Mouse (Mus musculus) CH12.LX (cell line): ENCODE data around the gene Cops7b. TPM values are rescaled to one million over a fixed set of nuclear protein-coding genes. Genes with fewer than 3 reads are reported as not detected.

ENCODE experiments used
- DNase-seq: peaks from one replicate; pipeline ENCODE4 v3.0.0-alpha.2; 2013; ENCODE audit errors: extremely low read depth
- H3K27ac ChIP-seq: 2 replicates; pipeline ENCODE4 v1.5.1; 2012; ENCODE audit warnings: low read depth, mild to moderate bottlenecking, control low read depth, moderate library complexity; ENCODE audit not compliant: insufficient read depth
- H3K27me3 ChIP-seq: replicated peaks from 2 replicates; pipeline ENCODE3; 2012; ENCODE audit warnings: inconsistent platforms
- H3K36me3 ChIP-seq, 2 experiments: replicated peaks in 1 of 2; 2 replicates each; pipeline versions ENCODE3 to v1.6.1; 2012; ENCODE audit warnings: inconsistent platforms in 1 of 2, low read length in 1 of 2, mild to moderate bottlenecking in 1 of 2, mixed read lengths in 1 of 2, moderate library complexity in 1 of 2; ENCODE audit not compliant: control insufficient read depth in 1 of 2, insufficient read depth in 1 of 2
- H3K4me1 ChIP-seq, 2 experiments: 2 replicates each; pipeline ENCODE4 v1.6.1; 2012; ENCODE audit warnings: inconsistent platforms in 1 of 2, moderate library complexity in 1 of 2; ENCODE audit not compliant: insufficient read depth in 2 of 2, control insufficient read depth in 1 of 2
- H3K4me2 ChIP-seq: 2 replicates; pipeline ENCODE4 v1.6.1; 2012; ENCODE audit warnings: low read depth, mild to moderate bottlenecking, control low read depth; ENCODE audit not compliant: poor library complexity, insufficient read depth, severe bottlenecking
- H3K4me3 ChIP-seq, 3 experiments: fragments of 150-350 bp in 1 of 3; sonication (generic) in 1 of 3; replicated peaks in 1 of 3; 2 replicates each; pipeline versions ENCODE3 to v1.5.1; 2011 to 2012; ENCODE audit warnings: low read depth in 2 of 3, low read length in 2 of 3, mild to moderate bottlenecking in 2 of 3, moderate library complexity in 2 of 3, control low read depth in 1 of 3, improper control_type of control experiment in 1 of 3, inconsistent platforms in 1 of 3, mixed read lengths in 1 of 3; ENCODE audit not compliant: poor library complexity in 1 of 3
- H3K79me2 ChIP-seq: replicated peaks from 2 replicates; pipeline ENCODE4 v1.6.1; 2012; ENCODE audit warnings: mild to moderate bottlenecking, moderate library complexity; ENCODE audit not compliant: control insufficient read depth, poor library complexity, insufficient read depth, severe bottlenecking; ENCODE audit errors: extremely low read depth
- H3K9ac ChIP-seq: 2 replicates; pipeline ENCODE4 v1.6.1; 2012; ENCODE audit warnings: low read depth, mild to moderate bottlenecking, control low read depth, moderate library complexity; ENCODE audit not compliant: insufficient read depth
- H3K9me3 ChIP-seq: replicated peaks from 2 replicates; pipeline ENCODE3; 2012; ENCODE audit warnings: low read length, inconsistent platforms, mixed read lengths
- CHD1 ChIP-seq: IDR thresholded peaks from 2 replicates; pipeline ENCODE4 v1.6.1; 2012; ENCODE audit warnings: low read depth, low read length, improper control_type of control experiment, inconsistent platforms
- CTCF ChIP-seq, 2 experiments: IDR thresholded peaks in 1 of 2; conservative IDR thresholded peaks in 1 of 2; 2 replicates each; pipeline ENCODE4 v1.5.1; 2011 to 2012; ENCODE audit warnings: low read depth in 2 of 2, low read length in 2 of 2, improper control_type of control experiment in 1 of 2, inconsistent platforms in 1 of 2, mild to moderate bottlenecking in 1 of 2, moderate library complexity in 1 of 2
- E2F4 ChIP-seq: IDR thresholded peaks from 2 replicates; pipeline ENCODE4 v1.6.1; 2011; ENCODE audit warnings: low read depth, low read length, improper control_type of control experiment; ENCODE audit not compliant: insufficient replicate concordance
- ELF1 ChIP-seq: IDR thresholded peaks from 2 replicates; pipeline ENCODE4 v1.6.1; 2014; ENCODE audit warnings: low read depth, mild to moderate bottlenecking, inconsistent platforms, low read length, improper control_type of control experiment
- ETS1 ChIP-seq: conservative IDR thresholded peaks from 2 replicates; pipeline ENCODE4 v1.6.1; 2012; ENCODE audit warnings: low read depth, mild to moderate bottlenecking, inconsistent platforms, low read length, improper control_type of control experiment, moderate library complexity
- GABPA ChIP-seq: IDR thresholded peaks from 2 replicates; pipeline ENCODE4 v1.6.1; 2012; ENCODE audit warnings: low read depth, low read length, improper control_type of control experiment, inconsistent platforms; ENCODE audit not compliant: insufficient replicate concordance
- IRF4 ChIP-seq: IDR thresholded peaks from 2 replicates; pipeline ENCODE4 v1.6.1; 2014; ENCODE audit warnings: low read depth, mild to moderate bottlenecking, inconsistent platforms, low read length, improper control_type of control experiment
- JUND ChIP-seq: conservative IDR thresholded peaks from 2 replicates; pipeline ENCODE4 v1.6.1; 2011; ENCODE audit warnings: low read depth, low read length, improper control_type of control experiment
- KAT2A ChIP-seq: IDR thresholded peaks from 2 replicates; pipeline ENCODE4 v1.6.1; 2012; ENCODE audit warnings: low read length, improper control_type of control experiment, inconsistent platforms; ENCODE audit not compliant: insufficient replicate concordance
- MAZ ChIP-seq: IDR thresholded peaks from 2 replicates; pipeline ENCODE4 v1.6.1; 2012; ENCODE audit warnings: low read depth, mild to moderate bottlenecking, inconsistent platforms, low read length, improper control_type of control experiment, moderate library complexity
- MEF2A ChIP-seq: IDR thresholded peaks from 2 replicates; pipeline ENCODE4 v1.6.1; 2014; ENCODE audit warnings: low read depth, mild to moderate bottlenecking, inconsistent platforms, low read length, improper control_type of control experiment, borderline replicate concordance
- NELFE ChIP-seq: IDR thresholded peaks from 2 replicates; pipeline ENCODE4 v1.6.1; 2011; ENCODE audit warnings: low read depth, low read length, improper control_type of control experiment
- NRF1 ChIP-seq: IDR thresholded peaks from 2 replicates; pipeline ENCODE4 v1.6.1; 2014; ENCODE audit warnings: low read depth, mild to moderate bottlenecking, inconsistent platforms, low read length, improper control_type of control experiment, moderate library complexity
- PAX5 ChIP-seq: IDR thresholded peaks from 2 replicates; pipeline ENCODE4 v1.6.1; 2012; ENCODE audit warnings: low read length, inconsistent platforms, mixed read lengths
- POLR2A ChIP-seq: IDR thresholded peaks from 2 replicates; pipeline ENCODE4 v1.6.1; 2011; ENCODE audit warnings: low read depth, mild to moderate bottlenecking, improper control_type of control experiment, low read length
- RCOR1 ChIP-seq: conservative IDR thresholded peaks from 2 replicates; pipeline ENCODE4 v1.6.1; 2012; ENCODE audit warnings: low read depth, mild to moderate bottlenecking, inconsistent platforms, low read length, improper control_type of control experiment
- SIN3A ChIP-seq: IDR thresholded peaks from 2 replicates; pipeline ENCODE4 v1.6.1; 2012; ENCODE audit warnings: low read length, improper control_type of control experiment, inconsistent platforms
- SMC3 ChIP-seq: IDR thresholded peaks from 2 replicates; pipeline ENCODE4 v1.6.1; 2011; ENCODE audit warnings: low read depth, low read length, improper control_type of control experiment
- USF1 ChIP-seq: IDR thresholded peaks from 2 replicates; pipeline ENCODE4 v1.6.1; 2014; ENCODE audit warnings: low read depth, mild to moderate bottlenecking, inconsistent platforms, low read length, improper control_type of control experiment
- ZKSCAN1 ChIP-seq: IDR thresholded peaks from 2 replicates; pipeline ENCODE4 v1.6.1; 2012; ENCODE audit warnings: low read depth, inconsistent platforms, low read length, improper control_type of control experiment, borderline replicate concordance
- ZMIZ1 ChIP-seq: IDR thresholded peaks from 2 replicates; pipeline ENCODE4 v1.6.1; 2012; ENCODE audit warnings: low read depth, mild to moderate bottlenecking, inconsistent platforms, low read length, improper control_type of control experiment
- ZNF384 ChIP-seq: IDR thresholded peaks from 2 replicates; pipeline ENCODE4 v1.6.1; 2012; ENCODE audit warnings: low read depth, low read length, improper control_type of control experiment, inconsistent platforms
- dilution Hi-C: fragments of 300-500 bp; cut with MboI; formaldehyde crosslinking; loops from 2 replicates; pipeline ENCODE4 v1.14.3; 2020; ENCODE audit warnings: low sequenced_read_pairs; ENCODE audit not compliant: extremely low pct_unique_long_range_greater_than_20kb, extremely low pct_ligation_motif_present
- in situ Hi-C: fragments of 300-500 bp; cut with MboI; formaldehyde crosslinking; loops from 3 replicates; pipeline ENCODE4 v1.14.3; 2019; ENCODE audit warnings: low sequenced_read_pairs, low pct_ligation_motif_present, low pct_unique_long_range_greater_than_20kb, mixed read lengths
- polyA plus RNA-seq: library from polyadenylated mRNA; unstranded; fragments of >175 nt; gene quantifications from 2 replicates; pipeline ENCODE4 v1.2.1, GENCODE M21; 2012; ENCODE audit warnings: low read depth; ENCODE audit not compliant: insufficient read length
- total RNA-seq, 2 experiments: library from RNA; depleted of rRNA; stranded (reverse); fragments of 300-350 nt in 1 of 2; fragments of >200 nt in 1 of 2; gene quantifications; 2 replicates each; pipeline ENCODE4 v1.2.3; 2012 to 2014

Gene Cops7b
- total and polyA plus RNA-seq, 3 experiments, result 21.2 to 31.3 (median 21.3) TPM

DNA sequence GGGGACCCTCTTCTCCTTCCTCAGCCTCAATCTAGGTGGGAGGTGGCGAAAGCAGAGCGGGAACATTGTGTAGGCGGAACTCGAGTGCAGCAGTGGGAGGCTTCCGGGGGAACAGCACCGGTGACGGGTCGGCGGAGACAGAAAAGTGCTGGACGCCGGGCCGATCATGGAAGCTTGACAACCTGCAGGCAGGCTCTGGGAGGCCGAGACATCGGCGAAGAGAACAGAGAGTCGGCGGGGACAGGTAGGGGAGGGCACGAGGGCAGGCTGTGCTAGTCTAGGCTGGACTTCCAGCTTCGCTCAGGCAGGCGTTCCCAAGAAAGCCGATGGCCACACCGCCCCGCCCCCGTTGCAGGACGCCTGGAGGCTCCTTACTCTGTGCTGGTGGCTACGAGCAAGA, 4.3 kb downstream of the Cops7b start (continued):
- no peak for TF ChIP-seq ZNF384
- no peak for TF ChIP-seq CHD1
- no peak for TF ChIP-seq ZKSCAN1
- 0 out of 2 replicates have a peak, but pooled peaks have one; percentile 49 for TF ChIP-seq RCOR1
- TF ChIP-seq PAX5, result no peak
- peak; percentile 51 for TF ChIP-seq NRF1
- peak; percentile 72 for TF ChIP-seq NELFE
- peak; percentile 24; the same call in 1 of the 2 replicates for TF ChIP-seq GABPA
- peak; percentile 66 for TF ChIP-seq POLR2A
- TF ChIP-seq, all 38 proteins: peak for 20

DNA sequence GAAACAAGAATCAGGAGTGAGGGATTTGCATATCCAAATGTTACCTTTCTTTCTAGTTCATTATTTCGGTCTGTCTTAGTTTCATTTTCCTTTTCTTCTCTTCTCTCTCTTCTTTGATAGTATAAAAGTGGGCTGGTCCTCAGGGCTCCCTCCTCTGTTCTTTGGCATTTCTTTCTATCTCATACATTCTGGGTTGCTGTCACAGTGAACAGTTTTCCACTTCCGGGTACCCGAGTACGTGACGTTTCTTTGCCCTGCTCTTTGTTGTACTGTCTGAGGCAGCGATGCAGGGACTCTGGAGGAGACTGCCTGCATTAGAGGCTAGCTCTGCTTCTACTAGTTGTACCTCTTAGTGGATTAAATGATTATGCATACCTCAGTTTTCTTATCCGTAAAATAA, 11.8 kb downstream of the Cops7b start:
- Histone ChIP-seq H3K9ac (no peak overlapping the region), H3K4me3 (peak overlapping the region in 2 of 3 experiments; percentile 28 to 39), H3K79me2 (no peaks in the 10 kb centered on the region; the same call in 1 of the 2 replicates), H3K4me2 (peak overlapping the region; percentile 68), H3K36me3 (peaks cover 55 to 90% of the 10 kb centered on the region in 2 experiments), H3K27me3 (no peaks in the 10 kb centered on the region), H3K27ac (no peak overlapping the region), H3K4me1 (peaks cover 2 to 17% of the 10 kb centered on the region in 2 experiments), H3K9me3 (no peaks in the 10 kb centered on the region)
- in situ Hi-C loops, result no loop called here
- TF ChIP-seq JUND (no peak), E2F4 (no peak), MAZ (no peak), ELF1 (peak; percentile 87), KAT2A (no peak), IRF4 (no peak), GABPA (no peak), ZMIZ1 (no peak)
- dilution Hi-C loops, result no loop called here
- peak; percentile 21 for DNase-seq

DNA sequence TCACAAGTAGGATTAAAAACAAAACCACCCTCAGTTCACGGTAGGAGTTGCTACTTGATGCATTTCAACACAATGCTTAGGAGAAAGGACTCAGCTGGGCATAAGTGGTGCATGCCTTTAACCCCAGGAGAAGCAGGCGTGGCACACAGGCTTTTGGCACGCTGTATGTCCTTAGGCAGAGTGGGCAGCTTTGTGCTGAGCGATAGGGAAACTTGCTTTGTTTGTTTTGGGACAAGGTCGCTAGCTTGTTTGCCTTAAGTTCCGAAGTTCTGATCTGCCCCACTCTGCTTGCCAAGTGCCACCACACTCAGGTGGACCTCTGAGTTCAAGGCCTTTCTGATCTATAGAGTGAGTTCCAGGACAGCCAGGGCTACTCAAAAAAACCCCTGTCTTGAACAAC, 12.6 kb downstream of the Cops7b start:
- Histone ChIP-seq H3K27ac (no peak overlapping the region), H3K4me2 (no peak overlapping the region), H3K36me3 (peaks cover 53 to 90% of the 10 kb centered on the region in 2 experiments), H3K4me3 (no peak overlapping the region), H3K9me3 (no peaks in the 10 kb centered on the region), H3K9ac (no peak overlapping the region), H3K4me1 (peaks cover 2 to 17% of the 10 kb centered on the region in 2 experiments), H3K27me3 (no peaks in the 10 kb centered on the region), H3K79me2 (no peaks in the 10 kb centered on the region; the same call in 1 of the 2 replicates)
- no peak for DNase-seq
- dilution Hi-C loops, result no loop called here
- no peak for TF ChIP-seq MEF2A
- no peak for TF ChIP-seq RCOR1
- TF ChIP-seq JUND, result no peak
- TF ChIP-seq MAZ, result no peak
- no peak for TF ChIP-seq PAX5
- TF ChIP-seq IRF4, result no peak
- TF ChIP-seq SMC3, result no peak
- TF ChIP-seq ELF1, result no peak
- no peak for TF ChIP-seq E2F4
- TF ChIP-seq ZMIZ1, result no peak
- no peak for TF ChIP-seq SIN3A
- TF ChIP-seq CTCF (conservative IDR thresholded peaks at IDR 0.05 in 1 of 2, IDR thresholded peaks at IDR 0.05 in 1 of 2; ENCODE audit: low read depth in 2 of 2, low read length in 2 of 2), result no peak
- TF ChIP-seq USF1, result no peak
- no peak for TF ChIP-seq ETS1
- TF ChIP-seq ZKSCAN1, result no peak
- in situ Hi-C loops, result no loop called here
